Mouse (Mus musculus): ENCODE data around the gene Snapin.
A peak's percentile ranks its signal among the peaks of the same experiment; 100 is the strongest.

The Snapin gene

DNA sequence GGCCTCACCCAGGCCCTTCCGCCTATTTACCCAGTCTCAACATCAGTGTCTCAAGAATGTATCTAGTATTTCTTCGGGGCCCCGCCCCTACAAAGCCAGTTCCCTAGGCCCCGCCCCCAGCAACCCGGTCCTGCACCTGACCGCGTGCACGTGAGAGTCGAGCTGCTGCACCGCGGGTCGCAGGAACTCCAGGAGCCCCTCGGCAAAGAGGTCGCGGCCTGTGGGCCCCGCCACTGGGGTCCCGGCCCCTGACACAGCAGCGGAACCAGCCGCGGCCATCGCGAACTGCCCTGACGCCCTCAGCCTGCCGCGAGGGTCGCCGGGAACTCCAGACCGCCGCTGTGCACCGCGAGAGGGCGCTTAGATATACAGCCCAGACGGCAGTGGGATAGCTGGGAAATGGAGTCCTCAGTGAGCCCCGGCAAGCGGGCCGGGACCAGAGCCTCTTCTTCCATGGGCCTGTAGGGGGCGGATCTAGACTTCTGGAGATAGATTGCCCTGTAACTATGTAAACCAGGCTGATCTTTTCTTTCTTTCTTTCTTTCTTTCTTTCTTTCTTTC is at the start of gene Snapin:
Snapin (minus strand) TSS at position 338 of the 561 bp plus-strand sequence.
- DNase-seq, result peak; percentile 96

GRCm38 (mm10) chr3:90537905-90538296 is 47.1 kb upstream of the Snapin start:
- no peak for DNase-seq

DNA sequence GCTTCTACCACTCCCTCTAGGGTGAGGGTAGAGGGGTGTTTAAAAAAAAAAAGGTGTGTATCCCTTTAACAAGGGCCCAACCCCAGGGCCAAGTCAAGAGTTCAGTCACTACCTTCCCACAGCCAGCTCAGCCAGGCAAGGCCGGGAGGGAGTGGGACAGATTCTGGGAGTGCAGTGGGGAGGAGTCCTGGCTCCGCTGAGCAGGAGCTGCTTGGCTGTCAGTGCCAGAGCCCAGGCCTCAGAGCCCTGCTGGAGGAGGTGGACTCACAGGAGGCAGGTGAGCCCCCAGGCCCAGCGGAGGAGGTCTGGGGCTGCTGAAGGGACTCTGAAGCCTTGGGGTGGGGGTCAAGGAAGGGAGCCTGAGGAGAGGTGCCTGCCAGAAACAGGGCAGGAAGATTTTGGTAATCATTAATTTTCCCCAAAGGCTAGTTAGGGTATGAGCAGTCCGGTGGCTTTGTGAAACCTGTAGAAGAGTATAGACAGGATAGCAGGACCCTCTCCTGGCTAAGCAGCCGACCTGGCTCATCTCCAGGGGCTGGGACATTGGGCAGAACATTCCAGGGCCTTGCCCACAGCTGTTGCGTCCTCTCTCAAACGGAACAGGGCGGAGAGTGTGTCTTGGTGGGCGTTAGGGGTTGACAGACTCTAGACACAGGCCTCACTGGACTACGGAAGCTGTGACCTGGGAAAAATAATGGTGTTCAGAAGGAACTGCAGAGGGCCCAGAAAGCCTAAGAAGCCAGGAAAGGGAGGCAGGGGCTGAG is 46.5 kb upstream of the Snapin start, which contains the start of gene S100a16:
S100a16 (plus strand) TSS at position 114 of the 764 bp plus-strand sequence.
- peak; percentile 46 for DNase-seq

DNA sequence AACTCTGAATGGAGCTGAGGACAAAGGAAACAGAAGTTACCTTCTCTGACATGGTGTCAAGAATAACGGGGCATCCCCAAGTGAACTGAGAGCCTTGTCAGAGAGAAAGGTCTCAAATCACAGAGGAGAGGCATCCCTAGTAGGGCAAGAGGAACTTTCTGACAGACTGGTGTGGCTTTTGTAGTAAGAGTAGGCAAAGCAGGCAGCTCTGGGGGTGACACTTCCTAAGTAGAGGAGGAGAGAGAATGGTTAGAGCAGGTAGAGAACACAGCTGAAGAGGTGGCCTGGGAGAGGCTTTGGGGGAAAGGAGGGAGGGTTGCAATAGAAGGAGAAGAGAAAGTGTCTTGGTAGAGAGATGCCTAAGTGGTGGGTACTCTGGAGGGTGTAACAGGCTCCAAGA is 44.6 kb upstream of the Snapin start:
- no peak for DNase-seq

DNA sequence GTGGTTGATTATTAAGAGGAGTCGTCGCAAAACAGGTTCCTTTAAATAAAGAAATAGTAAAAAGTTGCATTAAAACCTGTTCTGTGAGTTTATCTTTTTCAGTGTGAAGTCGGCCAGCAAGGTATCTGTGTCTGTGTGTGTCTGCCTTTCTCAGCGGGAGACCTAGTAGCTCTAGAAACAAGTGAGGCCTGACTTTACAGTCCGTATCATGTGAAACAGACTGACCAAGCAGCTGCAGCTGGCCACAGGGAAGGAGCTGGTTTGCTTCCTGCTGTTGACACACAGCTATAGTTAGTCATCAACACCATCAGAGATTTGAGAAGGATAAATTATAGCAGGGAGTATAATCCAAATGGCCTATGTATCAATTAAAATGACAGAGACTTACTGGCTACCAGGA is 40.9 kb upstream of the Snapin start:
- no peak for DNase-seq

GRCm38 (mm10) chr3:90527291-90527873 is 36.5 kb upstream of the Snapin start:
- no peak for DNase-seq

GRCm38 (mm10) chr3:90526580-90526979 is 35.7 kb upstream of the Snapin start, which contains the start of gene S100a14:
S100a14 (plus strand) TSS chr3:90526856.
- no peak for DNase-seq

DNA sequence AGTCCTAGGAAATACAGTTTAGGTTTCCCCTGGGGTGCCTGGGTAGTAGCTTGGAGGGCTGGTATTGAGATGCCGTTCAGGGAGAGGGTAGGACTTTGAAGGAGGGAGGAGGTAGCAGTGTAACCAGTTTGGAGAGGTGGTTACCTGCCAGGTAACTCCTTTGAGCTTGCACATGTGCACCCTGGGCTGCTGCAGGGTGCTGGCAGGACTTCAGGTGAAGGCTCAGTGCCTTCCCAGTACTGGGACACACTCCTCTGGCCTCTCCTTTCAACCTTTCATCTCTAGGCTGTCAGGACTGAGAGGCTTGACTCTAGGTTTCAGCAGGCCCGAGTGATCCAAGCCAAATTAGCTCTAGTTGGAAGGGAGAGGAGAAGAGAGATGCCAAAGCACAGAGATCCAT is 35.2 kb upstream of the Snapin start:
- no peak for DNase-seq

GRCm38 (mm10) chr3:90525421-90525820 is 34.6 kb upstream of the Snapin start:
- DNase-seq, result peak; percentile 25

GRCm38 (mm10) chr3:90517711-90518110 is 26.9 kb upstream of the Snapin start:
- DNase-seq, result no peak

- DNase-seq, result no peak
These were observed 25.0 kb upstream of the Snapin start for GRCm38 (mm10) chr3:90515789-90516188.

DNA sequence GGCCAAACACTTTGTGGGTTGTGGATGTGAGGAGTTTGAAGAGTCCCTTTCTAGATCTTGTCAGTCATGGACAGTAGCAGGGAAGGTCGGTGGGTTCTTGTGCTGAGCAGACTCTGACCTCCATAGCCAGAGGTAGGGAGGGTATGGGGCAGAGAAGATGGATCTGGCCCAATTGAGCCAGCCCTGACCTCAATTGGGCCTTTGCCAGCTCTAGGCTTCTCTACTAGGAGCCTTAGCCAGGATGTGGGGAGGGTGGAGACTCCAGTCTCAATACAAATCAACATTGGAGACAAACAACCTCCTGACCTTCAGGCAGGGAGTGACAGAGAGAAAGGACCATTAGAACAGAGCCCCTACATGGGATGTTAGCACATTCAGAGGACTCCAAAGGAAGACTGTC is 24.4 kb upstream of the Snapin start:
- DNase-seq, result no peak

- DNase-seq, result peak; percentile 84
These were observed 23.9 kb upstream of the Snapin start for GRCm38 (mm10) chr3:90514691-90515090.

- peak; percentile 68 for DNase-seq
These were observed 23.2 kb upstream of the Snapin start, which contains the start of the genes S100a1 and S100a13 for GRCm38 (mm10) chr3:90513796-90514590. S100a1 (minus strand) TSS chr3:90514392. S100a13 (plus strand) TSS chr3:90514435.

DNA sequence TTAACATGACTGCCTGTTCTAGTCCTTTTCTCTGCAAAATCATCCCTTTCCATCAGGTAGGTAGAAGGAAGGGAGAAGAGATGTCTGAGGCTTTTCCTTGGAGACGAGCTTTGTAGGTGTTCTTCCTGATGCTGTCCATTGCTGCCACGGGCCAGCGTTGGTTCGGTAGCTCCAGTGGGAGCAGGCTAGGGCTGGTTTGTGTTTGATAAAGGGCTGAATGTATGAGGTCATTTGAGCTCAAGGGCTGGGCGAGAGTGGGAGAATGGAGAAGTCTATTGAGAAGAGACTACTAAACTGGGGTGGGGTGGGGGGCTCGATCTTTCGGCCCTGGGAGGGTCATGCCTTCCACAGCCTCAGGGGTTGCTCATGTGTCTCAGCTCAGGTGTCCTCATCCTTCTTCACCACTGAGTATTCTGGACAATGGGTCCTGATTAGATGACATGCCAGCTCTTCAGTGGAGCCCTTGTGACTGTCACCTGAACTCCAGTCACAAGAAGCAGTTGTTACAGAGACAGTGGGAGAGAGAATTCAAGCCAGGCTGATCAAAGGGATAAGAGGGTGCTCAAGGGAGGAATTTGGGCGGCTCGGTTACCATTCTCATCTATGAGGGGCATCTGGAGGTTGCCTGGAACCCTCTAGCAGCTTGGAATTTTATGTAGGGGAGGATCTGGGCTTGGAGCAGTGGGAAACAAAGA is 22.3 kb upstream of the Snapin start:
- DNase-seq, result no peak

DNA sequence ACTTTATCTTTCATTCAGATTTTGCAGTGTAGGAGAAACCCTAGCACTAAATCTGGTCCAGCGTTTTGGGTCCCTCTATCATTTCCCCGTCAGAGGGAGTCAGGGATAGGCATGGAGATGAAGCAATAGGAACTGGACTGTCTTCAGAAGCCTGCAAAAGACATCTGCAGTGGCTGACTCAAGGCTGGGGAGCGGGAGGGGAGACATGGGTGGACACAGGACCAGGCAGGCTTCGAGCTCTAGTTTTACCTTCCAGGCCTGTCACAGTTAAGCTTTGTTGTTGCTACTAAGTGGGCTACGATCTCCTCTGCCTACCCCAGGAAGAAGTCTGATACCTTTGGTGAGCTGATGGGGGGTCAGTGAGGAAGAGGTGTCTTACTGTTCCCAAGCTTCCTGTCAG is 21.4 kb upstream of the Snapin start:
- DNase-seq, result no peak

GRCm38 (mm10) chr3:90509747-90510123 is 18.9 kb upstream of the Snapin start:
- DNase-seq, result no peak

DNA sequence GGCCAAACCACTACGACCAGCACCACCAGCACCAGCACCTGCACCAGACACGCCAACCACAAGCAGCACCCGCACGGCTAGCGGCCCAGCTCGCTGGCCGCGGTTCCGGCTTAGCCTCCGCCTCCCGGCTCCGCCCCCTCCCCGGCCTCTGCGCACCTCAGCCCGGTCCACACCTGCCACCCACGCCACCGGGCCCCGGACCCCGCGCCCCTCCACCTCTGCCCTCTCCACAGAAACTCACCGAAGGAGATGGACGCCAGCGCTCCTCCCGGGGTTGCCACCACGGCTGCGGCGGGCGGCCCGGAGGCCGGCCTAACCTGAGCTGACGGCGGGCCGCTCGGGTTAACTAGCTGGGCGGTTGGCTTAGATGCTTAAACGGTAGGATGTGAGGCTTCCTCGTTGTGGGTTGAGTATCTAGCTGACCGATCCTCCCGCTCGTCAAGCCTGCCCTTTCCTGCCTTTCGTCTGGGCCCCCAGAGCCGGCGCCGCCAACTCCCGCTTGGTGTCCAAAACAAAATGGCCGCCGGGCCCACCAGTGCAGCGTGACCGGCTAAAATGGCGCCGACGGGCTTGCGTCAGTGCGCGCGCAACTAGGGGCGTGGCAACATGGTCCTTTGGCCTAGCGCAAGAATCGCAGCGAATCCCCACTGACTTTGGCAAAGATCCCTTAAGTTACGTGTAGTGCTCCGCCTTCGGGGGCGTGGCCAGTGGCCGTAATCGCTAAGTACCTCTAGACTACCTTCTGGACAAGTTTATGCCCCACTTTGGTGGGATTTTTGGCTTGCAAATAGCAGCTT is 18.3 kb upstream of the Snapin start, which contains the start of gene Chtop:
Chtop (minus strand) TSS at position 549 of the 797 bp plus-strand sequence.
- DNase-seq, result peak; percentile 100

DNA sequence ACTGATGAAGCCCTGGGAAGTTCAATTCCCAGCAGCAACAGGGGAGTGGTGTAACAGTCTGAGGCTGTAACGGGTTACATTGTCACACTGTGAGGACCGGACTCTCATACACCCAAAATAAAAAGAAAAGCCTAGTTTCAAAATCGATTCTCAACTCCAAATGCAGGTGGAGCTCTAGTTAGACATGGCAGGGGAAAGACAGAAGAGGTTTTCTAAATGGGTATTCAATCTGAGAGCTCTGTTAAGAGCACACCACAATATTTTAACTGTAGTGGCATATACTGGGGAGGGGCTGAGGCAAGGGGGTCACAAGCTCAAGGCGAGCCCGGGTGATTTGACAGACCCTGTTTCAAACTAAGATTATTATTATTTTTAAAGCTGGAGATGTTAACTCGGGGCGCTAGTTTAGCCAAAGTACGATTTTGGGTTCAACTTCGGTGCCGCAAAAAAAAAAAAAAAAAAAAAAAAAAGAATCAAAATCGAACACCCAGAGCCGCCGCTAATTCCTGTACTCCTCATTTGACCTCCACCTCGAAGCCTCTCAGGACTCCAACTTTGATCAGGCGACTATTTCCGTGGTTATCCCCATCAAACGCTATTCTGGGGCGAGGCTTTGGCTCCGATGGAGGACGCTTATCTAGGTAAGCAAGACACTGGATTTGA is 17.6 kb upstream of the Snapin start:
- no peak for DNase-seq

GRCm38 (mm10) chr3:90506362-90506761 is 15.5 kb upstream of the Snapin start:
- no peak for DNase-seq

DNA sequence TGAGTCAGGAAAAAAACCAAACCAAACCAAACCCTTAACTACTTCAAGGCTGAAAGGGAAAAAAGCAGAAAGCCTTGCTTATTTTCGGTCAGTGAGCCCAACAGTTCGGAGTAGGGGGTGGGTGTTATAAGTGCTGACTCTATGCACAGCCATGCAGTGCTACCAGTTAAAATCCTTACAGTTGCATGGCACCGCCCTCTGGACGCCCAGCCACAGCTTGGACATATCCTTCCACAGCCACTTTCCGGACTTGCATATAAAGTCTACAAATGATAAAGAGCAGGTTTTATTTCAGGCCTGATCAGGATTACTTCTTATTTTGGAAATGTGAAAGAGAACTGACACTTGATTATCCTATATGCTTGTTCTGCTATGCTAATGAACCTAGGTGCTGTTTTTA is 14.4 kb upstream of the Snapin start:
- DNase-seq, result no peak
